Mouse (Mus musculus) CH12.LX (cell line): ENCODE data around the gene Olfr307.

Experiments
- CHD2 ChIP-seq: IDR thresholded peaks from 2 replicates; pipeline ENCODE4 v1.6.1; 2011; ENCODE audit warnings: low read length, improper control_type of control experiment
- CTCF ChIP-seq, 2 experiments: IDR thresholded peaks in 1 of 2; conservative IDR thresholded peaks in 1 of 2; 2 replicates each; pipeline ENCODE4 v1.5.1; 2011 to 2012; ENCODE audit warnings: low read depth in 2 of 2, low read length in 2 of 2, improper control_type of control experiment in 1 of 2, inconsistent platforms in 1 of 2, mild to moderate bottlenecking in 1 of 2, moderate library complexity in 1 of 2
- E2F4 ChIP-seq: IDR thresholded peaks from 2 replicates; pipeline ENCODE4 v1.6.1; 2011; ENCODE audit warnings: low read depth, low read length, improper control_type of control experiment; ENCODE audit not compliant: insufficient replicate concordance
- EP300 ChIP-seq: IDR thresholded peaks from 2 replicates; pipeline ENCODE4 v1.6.1; 2011; ENCODE audit warnings: low read length, improper control_type of control experiment
- GABPA ChIP-seq: IDR thresholded peaks from 2 replicates; pipeline ENCODE4 v1.6.1; 2012; ENCODE audit warnings: low read depth, low read length, improper control_type of control experiment, inconsistent platforms; ENCODE audit not compliant: insufficient replicate concordance
- HCFC1 ChIP-seq: IDR thresholded peaks from 2 replicates; pipeline ENCODE4 v1.6.1; 2012; ENCODE audit warnings: low read depth, mild to moderate bottlenecking, inconsistent platforms, low read length, improper control_type of control experiment
- JUND ChIP-seq: conservative IDR thresholded peaks from 2 replicates; pipeline ENCODE4 v1.6.1; 2011; ENCODE audit warnings: low read depth, low read length, improper control_type of control experiment
- MXI1 ChIP-seq: IDR thresholded peaks from 2 replicates; pipeline ENCODE4 v1.6.1; 2011; ENCODE audit warnings: mild to moderate bottlenecking, low read depth, low read length, improper control_type of control experiment
- NRF1 ChIP-seq: IDR thresholded peaks from 2 replicates; pipeline ENCODE4 v1.6.1; 2014; ENCODE audit warnings: low read depth, mild to moderate bottlenecking, inconsistent platforms, low read length, improper control_type of control experiment, moderate library complexity
- POLR2A ChIP-seq: IDR thresholded peaks from 2 replicates; pipeline ENCODE4 v1.6.1; 2011; ENCODE audit warnings: low read depth, mild to moderate bottlenecking, improper control_type of control experiment, low read length
- POLR2AphosphoS2 ChIP-seq: IDR thresholded peaks from 2 replicates; pipeline ENCODE4 v1.6.1; 2011; ENCODE audit warnings: low read depth, low read length, improper control_type of control experiment
- SMC3 ChIP-seq: IDR thresholded peaks from 2 replicates; pipeline ENCODE4 v1.6.1; 2011; ENCODE audit warnings: low read depth, low read length, improper control_type of control experiment
- USF1 ChIP-seq: IDR thresholded peaks from 2 replicates; pipeline ENCODE4 v1.6.1; 2014; ENCODE audit warnings: low read depth, mild to moderate bottlenecking, inconsistent platforms, low read length, improper control_type of control experiment
- USF2 ChIP-seq: conservative IDR thresholded peaks from 2 replicates; pipeline ENCODE4 v1.6.1; 2011; ENCODE audit warnings: low read depth, low read length, improper control_type of control experiment

- TF ChIP-seq MXI1 (no peak), CTCF (conservative IDR thresholded peaks at IDR 0.05 in 1 of 2, IDR thresholded peaks at IDR 0.05 in 1 of 2; ENCODE audit: low read depth in 2 of 2, low read length in 2 of 2) (no peak), CHD2 (no peak), GABPA (no peak), HCFC1 (no peak), EP300 (no peak), POLR2A (no peak), USF1 (no peak), E2F4 (no peak), NRF1 (no peak), JUND (no peak), POLR2AphosphoS2 (no peak), SMC3 (no peak), USF2 (no peak)
Observed at GRCm38 (mm10) chr7:86385769-86386168, 48.4 kb upstream of the Olfr307 start.
